Mouse (Mus musculus) inflammation-experienced regulatory T-cells, adult 6 months (primary cell): ENCODE measurements around the gene Amigo2. TPM values are rescaled to one million over a fixed set of nuclear protein-coding genes. Genes with fewer than 3 reads are reported as not detected.
A peak's percentile ranks its signal among the peaks of the same experiment; 100 is the strongest.

Experiments used
- ATAC-seq: one replicate; pipeline ENCODE4 v1.8.0; 2017
- polyA plus RNA-seq, 3 experiments: library from polyadenylated mRNA; unstranded; fragments of 100-300 nt; shearing (Covaris generic); gene quantifications; one replicate each; pipeline ENCODE4 v1.2.1; 2017

Gene Amigo2
- 1 to 10 TPM in 2 of 3 experiments, not detected in 1; 1.2 to 1.5 TPM for polyA plus RNA-seq

DNA sequence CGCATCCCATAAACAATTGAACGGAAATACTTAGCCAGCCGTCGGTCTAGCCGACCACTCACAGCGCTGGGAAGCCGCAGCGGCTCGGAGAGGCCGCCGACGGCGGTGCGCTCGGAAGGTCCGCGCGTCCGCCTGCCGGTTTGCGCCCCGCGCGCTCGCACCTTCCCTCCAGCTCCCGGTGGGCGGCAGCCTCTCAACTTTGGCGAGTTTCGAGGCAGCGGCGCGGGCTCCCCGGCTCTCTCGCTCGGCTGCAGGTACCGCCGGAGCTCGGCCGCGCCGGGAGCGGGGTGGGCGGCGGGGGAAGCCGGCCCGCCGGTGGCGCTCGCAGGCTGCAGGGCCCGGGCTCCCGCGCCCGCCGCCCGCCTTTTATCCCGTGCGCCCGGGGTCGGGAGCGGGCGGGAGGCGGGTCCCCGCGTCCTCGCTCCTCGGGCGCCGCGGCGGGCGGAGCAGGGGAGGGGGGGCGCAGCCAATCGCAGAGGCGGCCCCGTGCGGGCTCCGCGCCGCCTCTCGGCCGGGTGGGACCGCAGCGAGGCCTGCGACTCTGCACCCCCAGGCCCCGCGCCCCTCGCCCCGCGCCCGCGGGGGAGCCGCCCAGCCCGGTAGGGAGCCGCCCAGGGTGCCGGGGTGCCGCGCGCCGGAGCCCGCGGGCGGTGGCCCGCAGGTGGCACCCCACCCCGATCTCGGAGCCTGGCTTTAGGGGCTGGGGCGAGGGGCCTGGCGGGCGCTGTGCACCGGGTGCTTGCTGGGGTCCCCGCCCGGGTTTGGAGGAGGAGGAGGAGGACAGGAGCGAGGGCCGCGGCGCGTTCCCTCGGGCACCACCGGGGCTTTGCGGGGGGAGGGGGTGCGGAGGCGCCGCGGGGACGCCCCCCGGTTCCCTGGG is at the start of gene Amigo2, which contains the start of gene Pced1b:
TSS of gene Amigo2 (minus strand) at position 377 of the 880 bp plus-strand sequence.
TSS of gene Pced1b (plus strand) at position 197 of the 880 bp plus-strand sequence.
- peak; percentile 20 for ATAC-seq

GRCm38 (mm10) chr15:97291291-97292050 is 44.4 kb upstream of the Amigo2 start:
- no peak for ATAC-seq

DNA sequence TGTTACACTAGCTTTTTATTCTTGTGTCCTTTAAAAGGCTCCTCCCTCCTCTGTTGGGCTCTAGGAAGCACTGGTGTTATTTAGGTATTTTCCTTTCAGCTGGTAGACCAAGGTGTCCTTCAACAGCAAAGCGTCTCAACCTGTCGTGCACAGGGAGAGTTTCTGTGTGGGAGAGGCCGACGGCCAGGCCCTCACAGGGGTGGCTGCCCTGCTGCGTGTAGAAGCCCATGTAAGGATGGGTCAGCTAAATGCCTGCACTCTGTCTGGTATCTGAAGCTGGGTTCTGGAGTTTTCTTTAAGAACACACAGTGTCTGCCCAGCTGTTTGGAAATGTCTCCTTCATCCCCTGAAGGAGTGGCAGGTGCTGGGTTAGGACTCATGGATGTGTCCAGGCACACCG is 43.3 kb upstream of the Amigo2 start:
- no peak for ATAC-seq

DNA sequence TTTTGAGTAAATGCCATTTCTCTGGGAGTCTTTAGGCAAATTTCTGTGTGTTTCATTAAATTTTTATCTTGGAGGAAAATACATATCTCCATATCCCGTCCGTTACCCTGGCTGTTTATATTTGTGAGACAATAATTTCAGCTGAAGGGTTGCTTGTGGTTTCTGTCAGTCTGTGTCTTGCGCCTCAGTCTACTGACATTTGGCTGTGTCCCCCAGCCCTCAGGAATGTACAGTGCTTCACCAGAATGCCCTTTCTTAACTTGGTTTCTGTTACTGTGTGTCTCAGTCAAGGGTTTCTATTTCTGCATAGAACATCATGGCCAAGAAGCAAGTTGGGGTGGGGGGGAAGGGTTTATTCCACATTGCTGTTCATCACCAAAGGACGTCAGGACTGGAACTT is 42.1 kb upstream of the Amigo2 start:
- ATAC-seq = no peak

DNA sequence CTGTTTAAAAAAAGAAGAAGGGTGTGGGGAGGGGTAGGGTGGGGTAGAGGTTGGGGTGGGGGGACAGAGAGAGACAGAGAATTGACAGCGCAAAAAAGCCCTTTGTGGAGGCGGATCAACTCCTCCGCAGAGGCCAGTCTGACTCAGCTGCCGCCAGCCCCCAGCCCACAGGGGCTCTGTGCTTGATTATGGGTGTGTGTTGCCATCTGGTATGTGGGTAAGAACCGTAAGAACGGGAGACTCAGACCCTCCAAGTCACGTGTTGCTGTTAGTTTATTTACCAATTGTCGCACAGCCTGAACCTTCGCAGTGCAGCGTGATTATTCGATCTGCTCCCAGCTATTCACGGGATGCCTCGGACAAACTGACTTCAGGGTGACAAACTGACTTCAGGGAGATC is 41.6 kb upstream of the Amigo2 start:
- no peak for ATAC-seq

DNA sequence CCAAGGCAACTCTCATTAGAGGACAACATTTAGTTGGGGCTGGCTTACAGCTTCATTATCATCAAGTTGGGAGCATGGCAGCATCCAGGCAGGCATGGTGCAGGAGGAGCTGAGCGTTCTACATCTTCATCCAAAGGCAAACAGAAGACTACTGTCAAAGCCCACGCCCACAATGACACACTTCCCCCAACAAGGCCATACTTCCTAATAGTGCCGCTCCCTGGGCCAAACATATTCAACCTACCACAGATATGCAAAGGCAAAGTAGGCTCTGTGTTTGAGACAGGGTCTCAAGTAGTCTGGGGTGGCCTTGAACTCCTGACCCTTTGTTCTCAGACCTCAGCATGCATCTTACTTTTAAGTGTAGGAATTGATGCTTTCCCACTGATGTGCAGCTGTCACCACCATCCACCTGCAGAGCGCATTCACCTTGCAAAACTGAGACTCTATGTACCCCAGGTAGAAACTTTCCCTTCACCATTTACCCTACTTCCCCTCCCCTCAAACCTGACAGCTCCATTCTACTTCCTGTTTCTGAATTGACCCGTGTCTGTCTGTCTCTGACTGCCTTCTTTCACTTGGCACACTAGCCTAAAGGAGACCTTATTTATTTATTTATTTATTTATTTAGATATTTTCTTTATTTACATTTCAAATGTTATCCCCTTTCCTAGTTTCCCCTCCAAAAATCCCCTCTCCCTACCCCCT is 40.5 kb upstream of the Amigo2 start:
- no peak for ATAC-seq

DNA sequence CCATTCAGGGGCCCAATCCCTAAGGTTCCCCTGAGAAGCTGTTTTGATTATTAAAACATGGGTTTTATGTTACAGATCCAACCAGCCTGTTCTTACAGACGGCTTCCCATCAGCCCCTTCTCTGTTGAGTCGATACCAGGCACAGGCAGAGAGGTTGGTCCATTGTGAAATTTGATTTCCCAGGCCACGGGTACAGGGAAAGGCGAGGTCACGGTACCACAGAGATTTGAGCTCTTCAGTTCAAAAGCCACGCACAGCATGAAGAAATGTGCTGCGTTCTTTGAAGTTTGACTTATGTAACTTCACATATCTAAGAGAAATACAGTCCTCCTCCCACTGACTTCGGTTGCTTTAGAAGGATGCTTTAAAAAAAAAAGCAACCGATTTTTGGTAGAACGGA is 39.6 kb upstream of the Amigo2 start:
- ATAC-seq = no peak

- no peak for ATAC-seq
Observed at GRCm38 (mm10) chr15:97285665-97286212, 38.7 kb upstream of the Amigo2 start.

GRCm38 (mm10) chr15:97284201-97284600 is 37.1 kb upstream of the Amigo2 start:
- no peak for ATAC-seq

GRCm38 (mm10) chr15:97282572-97282881 is 35.4 kb upstream of the Amigo2 start:
- ATAC-seq = no peak

GRCm38 (mm10) chr15:97281712-97282571 is 34.9 kb upstream of the Amigo2 start:
- no peak for ATAC-seq

DNA sequence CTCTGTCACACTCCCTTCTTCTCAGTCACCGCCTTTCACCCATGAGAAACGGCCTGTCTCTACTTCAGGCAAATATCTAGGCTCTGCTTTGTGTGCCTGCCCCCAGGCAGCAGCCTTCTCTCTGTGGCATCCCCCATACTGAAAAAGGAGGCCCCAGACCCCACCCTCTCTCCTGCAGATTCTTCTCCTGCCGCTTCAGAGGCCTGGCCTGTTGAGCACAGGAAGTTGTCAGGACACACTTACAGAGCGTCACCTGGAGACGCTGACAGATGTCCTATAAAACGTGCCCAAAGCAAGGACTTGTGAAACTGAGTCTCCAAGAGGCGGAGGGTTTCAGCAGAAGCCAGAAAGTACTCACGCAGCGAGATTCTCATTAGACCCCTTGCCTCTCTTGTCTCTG is 33.7 kb upstream of the Amigo2 start:
- no peak for ATAC-seq

GRCm38 (mm10) chr15:97280131-97280530 is 33.0 kb upstream of the Amigo2 start:
- ATAC-seq = no peak

GRCm38 (mm10) chr15:97278340-97278948 is 31.4 kb upstream of the Amigo2 start:
- no peak for ATAC-seq

DNA sequence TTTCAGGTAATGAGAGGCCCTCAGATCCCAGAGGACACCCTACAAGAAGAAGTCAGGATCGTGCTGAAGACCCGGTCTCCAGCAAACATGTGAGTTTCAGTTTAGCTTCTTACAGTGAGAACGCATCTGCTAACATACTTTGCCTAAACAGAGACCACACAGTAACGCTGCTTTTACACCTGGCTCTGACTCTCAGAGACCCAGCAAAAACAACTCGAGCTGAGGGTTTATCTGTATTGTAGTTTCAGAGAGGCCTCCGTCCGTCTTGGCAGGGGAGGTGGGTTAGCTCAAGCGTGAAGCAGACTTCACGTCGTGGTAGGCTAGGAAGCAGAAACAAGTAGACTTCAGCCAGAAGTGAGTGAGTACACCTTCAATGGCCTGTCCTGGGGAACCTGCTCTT is 30.2 kb upstream of the Amigo2 start:
- ATAC-seq = no peak

DNA sequence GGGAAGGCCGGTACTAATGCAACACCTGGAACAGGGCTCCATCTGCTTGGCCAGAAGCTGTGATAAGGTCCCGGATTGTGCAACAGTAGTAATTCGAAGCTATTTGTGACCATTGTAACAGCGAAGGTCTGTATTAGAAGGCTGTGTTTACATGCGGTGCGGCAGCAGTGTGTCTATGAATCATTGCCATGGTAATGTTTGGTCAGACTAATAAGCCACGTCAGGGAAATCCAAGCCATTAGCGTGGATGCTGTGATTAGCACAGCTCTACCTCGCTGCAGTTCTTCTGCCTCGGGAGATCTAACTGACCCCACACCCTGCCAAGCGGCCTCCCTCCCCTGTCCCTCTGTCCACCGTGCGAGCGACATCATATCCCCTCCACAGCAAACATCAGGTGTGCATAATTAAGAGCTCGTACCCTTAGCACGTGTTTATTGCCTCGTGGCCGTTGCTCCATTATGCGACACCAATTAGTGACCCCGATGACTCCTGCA is 29.6 kb upstream of the Amigo2 start:
- ATAC-seq = no peak

DNA sequence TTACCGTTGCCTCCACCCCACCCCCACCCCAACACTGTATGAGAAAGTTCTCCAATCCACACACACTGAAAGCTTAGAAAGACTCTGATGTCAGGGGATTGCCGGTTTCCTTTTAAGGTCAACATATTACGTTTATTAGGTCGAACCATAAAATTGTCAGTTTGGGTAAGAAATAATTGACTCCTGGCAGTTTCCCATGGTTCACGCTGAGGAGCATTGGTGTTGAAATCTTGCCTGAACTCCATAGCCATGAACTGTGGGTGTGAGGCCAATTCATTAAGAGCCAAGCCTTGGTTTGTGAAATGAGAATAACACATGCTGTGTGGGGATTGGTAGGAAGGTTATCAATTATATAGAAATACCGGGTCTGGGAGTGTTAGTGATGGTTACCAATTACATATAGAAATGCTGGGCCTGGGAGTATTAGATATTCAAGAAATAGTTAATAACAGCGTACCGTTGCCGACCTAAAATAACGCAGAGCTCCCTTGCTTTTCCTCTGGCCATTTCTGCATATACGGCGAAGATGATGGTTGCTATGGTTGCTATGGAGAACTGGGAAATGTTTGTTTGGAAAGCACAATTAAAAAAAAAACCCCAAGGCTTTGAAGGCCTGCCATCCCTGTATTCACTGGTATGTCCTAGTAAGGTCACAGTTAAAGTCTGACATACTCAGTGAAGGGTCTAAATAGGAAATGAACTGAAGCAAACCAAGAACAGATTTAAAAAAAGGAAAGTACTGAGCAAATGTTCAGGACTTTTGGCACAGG is 28.7 kb upstream of the Amigo2 start:
- no peak for ATAC-seq

DNA sequence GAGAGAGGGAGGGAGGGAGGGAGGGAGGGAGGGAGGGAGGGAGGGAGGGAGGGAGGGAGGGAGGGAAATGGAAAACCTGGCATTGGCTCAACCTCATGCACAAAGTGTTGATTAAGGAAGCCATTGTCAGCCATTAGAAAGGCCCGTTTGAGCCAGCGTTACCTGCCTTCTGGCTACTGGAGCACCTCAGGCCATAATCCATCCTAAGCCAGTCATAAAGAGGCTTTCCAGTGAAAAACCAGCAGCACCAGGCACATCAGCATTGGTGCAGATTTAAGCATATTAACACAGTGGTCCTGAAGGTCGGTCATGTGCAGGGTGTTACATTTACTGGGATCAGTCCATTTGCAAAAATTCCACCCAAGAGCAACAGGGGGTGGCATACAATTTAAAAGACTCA is 25.7 kb upstream of the Amigo2 start:
- ATAC-seq = no peak

DNA sequence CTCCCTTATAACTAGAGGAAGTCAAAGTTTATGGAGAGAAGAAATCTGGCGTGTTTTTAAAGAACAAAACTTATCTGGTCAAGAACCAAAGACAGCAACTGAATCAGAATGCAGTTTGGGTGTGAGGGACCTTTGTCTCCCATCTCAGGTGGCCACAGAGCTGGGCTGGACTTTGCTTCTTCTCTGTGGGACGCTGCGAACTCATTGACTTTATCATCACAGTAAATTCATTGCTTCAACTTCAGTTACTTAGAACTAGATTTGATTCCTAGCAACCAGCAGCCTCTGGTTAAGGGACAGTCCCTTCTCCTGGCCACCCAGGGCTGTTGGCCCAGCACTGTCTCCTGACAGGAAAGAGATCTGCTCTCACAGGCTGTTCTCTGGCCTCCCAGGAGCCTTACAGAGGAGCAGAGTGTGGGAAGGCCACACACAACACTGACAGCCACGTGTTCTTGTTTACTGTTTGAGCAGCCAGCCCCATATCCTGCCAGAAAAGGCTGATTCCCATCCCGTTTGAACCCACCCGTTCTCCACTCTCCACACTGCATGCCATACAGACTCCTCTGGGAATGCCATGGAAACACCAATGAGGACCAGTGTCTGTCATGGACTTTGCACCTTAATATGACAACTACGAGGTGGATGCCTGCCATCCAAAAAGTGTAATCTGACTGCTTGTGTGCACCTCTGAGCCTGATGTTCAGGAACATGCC is 25.1 kb upstream of the Amigo2 start:
- ATAC-seq = no peak
